Mouse (Mus musculus): Measurements from ENCODE around the gene Noa1. TPM values are rescaled to one million over a fixed set of nuclear protein-coding genes. Genes with fewer than 3 reads are reported as not detected.

Gene Noa1
- total and polyA plus RNA-seq, 3 experiments: 28.7 to 30.2 (median 29.5) TPM

- no peak for DNase-seq
Measured at GRCm38 (mm10) chr5:77290606-77291005, 19.3 kb downstream of the Noa1 start.

- no peak for DNase-seq
Measured at GRCm38 (mm10) chr5:77289686-77290085, 20.2 kb downstream of the Noa1 start.

- DNase-seq: no peak
Measured at GRCm38 (mm10) chr5:77287901-77288300, 22.0 kb downstream of the Noa1 start.

- no peak for DNase-seq
Measured at GRCm38 (mm10) chr5:77286904-77287303, 23.0 kb downstream of the Noa1 start.

GRCm38 (mm10) chr5:77285685-77286084 is 24.2 kb downstream of the Noa1 start:
- no peak for DNase-seq

- DNase-seq: no peak
Measured at GRCm38 (mm10) chr5:77282242-77282641, 27.6 kb downstream of the Noa1 start.

- DNase-seq: no peak
Measured at GRCm38 (mm10) chr5:77281518-77282174, 28.2 kb downstream of the Noa1 start.

- no peak for DNase-seq
Measured at GRCm38 (mm10) chr5:77277204-77277603, 32.7 kb downstream of the Noa1 start.

- no peak for DNase-seq
Measured at GRCm38 (mm10) chr5:77275950-77276349, 33.9 kb downstream of the Noa1 start.

GRCm38 (mm10) chr5:77273151-77273550 is 36.7 kb downstream of the Noa1 start:
- no peak for DNase-seq

- DNase-seq: no peak
Measured at GRCm38 (mm10) chr5:77269399-77269798, 40.5 kb downstream of the Noa1 start.

GRCm38 (mm10) chr5:77267957-77268624 is 41.8 kb downstream of the Noa1 start:
- DNase-seq: no peak

GRCm38 (mm10) chr5:77267441-77267840 is 42.4 kb downstream of the Noa1 start:
- DNase-seq: no peak

- DNase-seq: no peak
Measured at GRCm38 (mm10) chr5:77266886-77267401, 42.9 kb downstream of the Noa1 start.

- DNase-seq: peak; percentile 81
Measured at GRCm38 (mm10) chr5:77266066-77266885, 43.6 kb downstream of the Noa1 start.

- peak; percentile 88 for DNase-seq
Measured at GRCm38 (mm10) chr5:77265671-77266065, 44.2 kb downstream of the Noa1 start.

GRCm38 (mm10) chr5:77265081-77265670 is 44.7 kb downstream of the Noa1 start, which contains the start of gene Rest:
TSS of gene Rest (plus strand) at chr5:77265491.
- peak; percentile 91 for DNase-seq

GRCm38 (mm10) chr5:77262105-77262504 is 47.8 kb downstream of the Noa1 start:
- no peak for DNase-seq

GRCm38 (mm10) chr5:77261137-77261536 is 48.7 kb downstream of the Noa1 start:
- no peak for DNase-seq

- DNase-seq: no peak
Measured at GRCm38 (mm10) chr5:77260141-77260540, 49.7 kb downstream of the Noa1 start.

GRCm38 (mm10) chr5:77259315-77259714 is 50.6 kb downstream of the Noa1 start:
- DNase-seq: no peak

- no peak for DNase-seq
Measured at GRCm38 (mm10) chr5:77257603-77258002, 52.3 kb downstream of the Noa1 start.

Data from adrenal gland, adult 2 months (tissue).